Mouse (Mus musculus) ES-E14 (cell line): ENCODE results near the gene Bola3.

Source experiments
- CHD2 ChIP-seq: IDR thresholded peaks from 2 replicates; pipeline ENCODE4 v1.6.1; 2014; ENCODE audit warnings: mild to moderate bottlenecking, low read depth, low read length, inconsistent platforms
- HCFC1 ChIP-seq: IDR thresholded peaks from 2 replicates; pipeline ENCODE4 v1.6.1; 2012; ENCODE audit warnings: low read length, inconsistent platforms, borderline replicate concordance; ENCODE audit not compliant: insufficient read depth
- ZC3H11A ChIP-seq: IDR thresholded peaks from 2 replicates; pipeline ENCODE4 v1.6.1; 2012; ENCODE audit warnings: low read depth, mild to moderate bottlenecking, inconsistent platforms, low read length, borderline replicate concordance

DNA sequence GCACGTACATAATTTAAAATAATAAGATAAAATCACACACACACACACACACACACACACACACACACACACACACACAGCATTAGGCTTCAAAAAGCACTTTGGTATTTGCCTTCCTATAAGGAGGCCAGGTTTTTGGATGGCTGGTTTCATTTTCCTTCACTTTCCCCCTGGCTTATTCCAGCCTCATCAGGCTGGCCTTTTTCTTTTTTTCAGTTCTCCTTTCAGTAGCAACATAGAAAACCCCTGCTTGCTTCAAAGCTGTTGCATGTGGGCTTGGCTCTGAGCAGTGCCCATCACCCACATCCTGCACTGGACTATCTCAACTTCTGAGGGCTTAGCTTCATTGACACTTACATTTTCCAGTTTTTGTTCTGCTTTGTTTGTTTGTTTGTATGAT, 27.0 kb upstream of the Bola3 start:
- TF ChIP-seq HCFC1 (no peak), ZC3H11A (no peak), CHD2 (no peak)
